Mouse (Mus musculus): ENCODE data around the gene Oxct1. TPM values are rescaled to one million over a fixed set of nuclear protein-coding genes. Genes with fewer than 3 reads are reported as not detected.

The Oxct1 gene
- polyA plus RNA-seq, 1 experiment: 40.4 TPM

GRCm38 (mm10) chr15:4042423-4042822, 16.2 kb downstream of the Oxct1 start:
- Histone ChIP-seq H3K27me3 (ENCODE audit: control insufficient read depth, insufficient read depth, insufficient read length) (no peaks in the 10 kb centered on the region), H3K36me3 (ENCODE audit: control insufficient read depth, insufficient read depth) (peaks cover 11% of the 10 kb centered on the region), H3K4me2 (ENCODE audit: low read depth) (no peak overlapping the region), H3K79me2 (ENCODE audit: control insufficient read depth, insufficient read depth) (no peaks in the 10 kb centered on the region), H3K4me3 (no peak overlapping the region), H3ac (ENCODE audit: control insufficient read depth, insufficient read length) (no peak overlapping the region)
- TF ChIP-seq E2F4 (IDR thresholded peaks at IDR 0.05; ENCODE audit: insufficient read depth): no peak
- TF ChIP-seq USF1 (IDR thresholded peaks at IDR 0.05; ENCODE audit: low read depth): no peak
- TF ChIP-seq POLR2AphosphoS2 (IDR thresholded peaks at IDR 0.05; ENCODE audit: insufficient read length, low read depth): no peak
- TF ChIP-seq MAX (IDR thresholded peaks at IDR 0.05; ENCODE audit: low read depth): no peak
- no peak for TF ChIP-seq POLR2A (IDR thresholded peaks at IDR 0.05; ENCODE audit: insufficient read length, low read depth)
- no peak for TF ChIP-seq CEBPB (IDR thresholded peaks at IDR 0.05; ENCODE audit: insufficient read depth, poor library complexity, severe bottlenecking)
- TF ChIP-seq SRF (IDR thresholded peaks at IDR 0.05; ENCODE audit: control insufficient read depth, insufficient read length, low read depth): no peak
- no peak for TF ChIP-seq MYOD1 (IDR thresholded peaks at IDR 0.05; ENCODE audit: control insufficient read depth in 1 of 3, insufficient read length in 2 of 3, low read depth in 2 of 3)
- no peak for TF ChIP-seq REST (IDR thresholded peaks at IDR 0.05; ENCODE audit: insufficient read depth, insufficient read length)
- no peak for TF ChIP-seq TCF3 (IDR thresholded peaks at IDR 0.05; ENCODE audit: insufficient read length, low read depth)
- no peak for TF ChIP-seq TCF12 (IDR thresholded peaks at IDR 0.05; ENCODE audit: insufficient read depth, poor library complexity, severe bottlenecking)
- TF ChIP-seq MYOG (IDR thresholded peaks at IDR 0.05; ENCODE audit: control insufficient read depth in 1 of 3, insufficient read depth in 1 of 3, insufficient read length in 2 of 3, low read depth in 2 of 3): no peak

GRCm38 (mm10) chr15:4043032-4043471, 16.9 kb downstream of the Oxct1 start:
- Histone ChIP-seq H3K4me3 (no peak overlapping the region), H3K36me3 (ENCODE audit: control insufficient read depth, insufficient read depth) (peaks cover 11% of the 10 kb centered on the region), H3ac (ENCODE audit: control insufficient read depth, insufficient read length) (no peak overlapping the region), H3K27me3 (ENCODE audit: control insufficient read depth, insufficient read depth, insufficient read length) (no peaks in the 10 kb centered on the region), H3K4me2 (ENCODE audit: low read depth) (peak overlapping the region; percentile 50), H3K79me2 (ENCODE audit: control insufficient read depth, insufficient read depth) (no peaks in the 10 kb centered on the region)
- TF ChIP-seq MAX (IDR thresholded peaks at IDR 0.05; ENCODE audit: low read depth) (no peak), POLR2AphosphoS2 (IDR thresholded peaks at IDR 0.05; ENCODE audit: insufficient read length, low read depth) (no peak), USF1 (IDR thresholded peaks at IDR 0.05; ENCODE audit: low read depth) (no peak), E2F4 (IDR thresholded peaks at IDR 0.05; ENCODE audit: insufficient read depth) (no peak), POLR2A (IDR thresholded peaks at IDR 0.05; ENCODE audit: insufficient read length, low read depth) (no peak), MYOD1 (IDR thresholded peaks at IDR 0.05; ENCODE audit: control insufficient read depth in 1 of 3, insufficient read length in 2 of 3, low read depth in 2 of 3) (no peak), REST (IDR thresholded peaks at IDR 0.05; ENCODE audit: insufficient read depth, insufficient read length) (no peak), SRF (IDR thresholded peaks at IDR 0.05; ENCODE audit: control insufficient read depth, insufficient read length, low read depth) (no peak), MYOG (IDR thresholded peaks at IDR 0.05; ENCODE audit: control insufficient read depth in 1 of 3, insufficient read depth in 1 of 3, insufficient read length in 2 of 3, low read depth in 2 of 3) (no peak), TCF3 (IDR thresholded peaks at IDR 0.05; ENCODE audit: insufficient read length, low read depth) (no peak), CEBPB (IDR thresholded peaks at IDR 0.05; ENCODE audit: insufficient read depth, poor library complexity, severe bottlenecking) (no peak), TCF12 (IDR thresholded peaks at IDR 0.05; ENCODE audit: insufficient read depth, poor library complexity, severe bottlenecking) (no peak)

GRCm38 (mm10) chr15:4056627-4057026, 30.4 kb downstream of the Oxct1 start:
- H3K79me2 ChIP-seq (ENCODE audit: control insufficient read depth, insufficient read depth): no peaks in the 10 kb centered on the region
- no peak overlapping the region for H3K4me2 ChIP-seq (ENCODE audit: low read depth)
- H3K27me3 ChIP-seq (ENCODE audit: control insufficient read depth, insufficient read depth, insufficient read length): no peaks in the 10 kb centered on the region
- H3ac ChIP-seq (ENCODE audit: control insufficient read depth, insufficient read length): no peak overlapping the region
- TF ChIP-seq REST (IDR thresholded peaks at IDR 0.05; ENCODE audit: insufficient read depth, insufficient read length) (no peak), POLR2A (IDR thresholded peaks at IDR 0.05; ENCODE audit: insufficient read length, low read depth) (no peak)
- H3K4me3 ChIP-seq: no peak overlapping the region
- H3K36me3 ChIP-seq (ENCODE audit: control insufficient read depth, insufficient read depth): peaks cover 35% of the 10 kb centered on the region

- Histone ChIP-seq H3K36me3 (ENCODE audit: control insufficient read depth, insufficient read depth) (peaks cover 32% of the 10 kb centered on the region), H3K4me2 (ENCODE audit: low read depth) (no peak overlapping the region), H3K27me3 (ENCODE audit: control insufficient read depth, insufficient read depth, insufficient read length) (no peaks in the 10 kb centered on the region), H3K4me3 (no peak overlapping the region), H3ac (ENCODE audit: control insufficient read depth, insufficient read length) (no peak overlapping the region), H3K79me2 (ENCODE audit: control insufficient read depth, insufficient read depth) (no peaks in the 10 kb centered on the region)
- TF ChIP-seq TCF3 (IDR thresholded peaks at IDR 0.05; ENCODE audit: insufficient read length, low read depth) (no peak), POLR2AphosphoS2 (IDR thresholded peaks at IDR 0.05; ENCODE audit: insufficient read length, low read depth) (no peak), CEBPB (IDR thresholded peaks at IDR 0.05; ENCODE audit: insufficient read depth, poor library complexity, severe bottlenecking) (no peak), MAX (IDR thresholded peaks at IDR 0.05; ENCODE audit: low read depth) (no peak), USF1 (IDR thresholded peaks at IDR 0.05; ENCODE audit: low read depth) (no peak), SRF (IDR thresholded peaks at IDR 0.05; ENCODE audit: control insufficient read depth, insufficient read length, low read depth) (no peak), POLR2A (IDR thresholded peaks at IDR 0.05; ENCODE audit: insufficient read length, low read depth) (no peak), MYOG (IDR thresholded peaks at IDR 0.05; ENCODE audit: control insufficient read depth in 1 of 3, insufficient read depth in 1 of 3, insufficient read length in 2 of 3, low read depth in 2 of 3) (no peak)
These were observed 37.4 kb downstream of the Oxct1 start for GRCm38 (mm10) chr15:4063574-4063973.

- Histone ChIP-seq H3K36me3 (ENCODE audit: control insufficient read depth, insufficient read depth) (peaks cover 32% of the 10 kb centered on the region), H3K4me3 (no peak overlapping the region), H3K27me3 (ENCODE audit: control insufficient read depth, insufficient read depth, insufficient read length) (no peaks in the 10 kb centered on the region), H3K4me2 (ENCODE audit: low read depth) (no peak overlapping the region), H3ac (ENCODE audit: control insufficient read depth, insufficient read length) (no peak overlapping the region), H3K79me2 (ENCODE audit: control insufficient read depth, insufficient read depth) (no peaks in the 10 kb centered on the region)
- TF ChIP-seq MYOD1 (IDR thresholded peaks at IDR 0.05; ENCODE audit: control insufficient read depth in 1 of 3, insufficient read length in 2 of 3, low read depth in 2 of 3) (no peak), POLR2A (IDR thresholded peaks at IDR 0.05; ENCODE audit: insufficient read length, low read depth) (no peak), MAX (IDR thresholded peaks at IDR 0.05; ENCODE audit: low read depth) (no peak), CEBPB (IDR thresholded peaks at IDR 0.05; ENCODE audit: insufficient read depth, poor library complexity, severe bottlenecking) (no peak), TCF12 (IDR thresholded peaks at IDR 0.05; ENCODE audit: insufficient read depth, poor library complexity, severe bottlenecking) (no peak), POLR2AphosphoS2 (IDR thresholded peaks at IDR 0.05; ENCODE audit: insufficient read length, low read depth) (no peak), MYOG (IDR thresholded peaks at IDR 0.05; ENCODE audit: control insufficient read depth in 1 of 3, insufficient read depth in 1 of 3, insufficient read length in 2 of 3, low read depth in 2 of 3) (no peak), SRF (IDR thresholded peaks at IDR 0.05; ENCODE audit: control insufficient read depth, insufficient read length, low read depth) (no peak), E2F4 (IDR thresholded peaks at IDR 0.05; ENCODE audit: insufficient read depth) (no peak), TCF3 (IDR thresholded peaks at IDR 0.05; ENCODE audit: insufficient read length, low read depth) (no peak), REST (IDR thresholded peaks at IDR 0.05; ENCODE audit: insufficient read depth, insufficient read length) (no peak), USF1 (IDR thresholded peaks at IDR 0.05; ENCODE audit: low read depth) (no peak)
These were observed 37.8 kb downstream of the Oxct1 start for GRCm38 (mm10) chr15:4064013-4064412.
